Mouse (Mus musculus): ENCODE data around the gene Synj2. TPM values are rescaled to one million over a fixed set of nuclear protein-coding genes. Genes with fewer than 3 reads are reported as not detected.

Gene Synj2
- polyA plus RNA-seq, 1 experiment, result 1.8 TPM

- no peaks in the 10 kb centered on the region for H3K27me3 ChIP-seq (replicated peaks; ENCODE audit: control insufficient read depth, insufficient read depth, low read length)
- no peak overlapping the region for H3K27ac ChIP-seq (ENCODE audit: insufficient read depth, low read depth, low read length)
- H3K36me3 ChIP-seq (ENCODE audit: control insufficient read depth, insufficient read depth, low read length), result no peaks in the 10 kb centered on the region
- no peak for DNase-seq
- 66% methylated on average over 10 of the region's 10 CpGs for WGBS
- no peaks in the 10 kb centered on the region for H3K4me1 ChIP-seq (ENCODE audit: control insufficient read depth, insufficient read depth, low read length)
- TF ChIP-seq CTCF (conservative IDR thresholded peaks at IDR 0.05; ENCODE audit: insufficient read depth, insufficient read length, low read depth, low read length) (no peak), POLR2A (IDR thresholded peaks at IDR 0.05; ENCODE audit: low read depth, low read length) (no peak)
- no peak overlapping the region for H3K4me3 ChIP-seq (ENCODE audit: insufficient read depth, low read depth, low read length)
Measured at GRCm38 (mm10) chr17:5978505-5979077, 37.5 kb downstream of the Synj2 start.

- 49% methylated on average over 6 of the region's 6 CpGs for WGBS
- Histone ChIP-seq H3K4me1 (ENCODE audit: control insufficient read depth, insufficient read depth, low read length) (no peaks in the 10 kb centered on the region), H3K27ac (ENCODE audit: insufficient read depth, low read depth, low read length) (no peak overlapping the region), H3K4me3 (ENCODE audit: insufficient read depth, low read depth, low read length) (no peak overlapping the region), H3K36me3 (ENCODE audit: control insufficient read depth, insufficient read depth, low read length) (no peaks in the 10 kb centered on the region), H3K27me3 (replicated peaks; ENCODE audit: control insufficient read depth, insufficient read depth, low read length) (no peaks in the 10 kb centered on the region)
- DNase-seq, result peak; percentile 45
- peak; percentile 69 for TF ChIP-seq CTCF (conservative IDR thresholded peaks at IDR 0.05; ENCODE audit: insufficient read depth, insufficient read length, low read depth, low read length)
- no peak for TF ChIP-seq POLR2A (IDR thresholded peaks at IDR 0.05; ENCODE audit: low read depth, low read length)
Measured at GRCm38 (mm10) chr17:5980860-5981259, 39.8 kb downstream of the Synj2 start.

GRCm38 (mm10) chr17:5983150-5983549 lies 42.1 kb downstream of the Synj2 start:
- DNase-seq, result no peak
- Histone ChIP-seq H3K36me3 (ENCODE audit: control insufficient read depth, insufficient read depth, low read length) (no peaks in the 10 kb centered on the region), H3K4me1 (ENCODE audit: control insufficient read depth, insufficient read depth, low read length) (no peaks in the 10 kb centered on the region), H3K4me3 (ENCODE audit: insufficient read depth, low read depth, low read length) (no peak overlapping the region), H3K27me3 (replicated peaks; ENCODE audit: control insufficient read depth, insufficient read depth, low read length) (no peaks in the 10 kb centered on the region), H3K27ac (ENCODE audit: insufficient read depth, low read depth, low read length) (no peak overlapping the region)
- 86% methylated on average over 6 of the region's 6 CpGs for WGBS
- no peak for TF ChIP-seq POLR2A (IDR thresholded peaks at IDR 0.05; ENCODE audit: low read depth, low read length)
- TF ChIP-seq CTCF (conservative IDR thresholded peaks at IDR 0.05; ENCODE audit: insufficient read depth, insufficient read length, low read depth, low read length), result no peak

DNA sequence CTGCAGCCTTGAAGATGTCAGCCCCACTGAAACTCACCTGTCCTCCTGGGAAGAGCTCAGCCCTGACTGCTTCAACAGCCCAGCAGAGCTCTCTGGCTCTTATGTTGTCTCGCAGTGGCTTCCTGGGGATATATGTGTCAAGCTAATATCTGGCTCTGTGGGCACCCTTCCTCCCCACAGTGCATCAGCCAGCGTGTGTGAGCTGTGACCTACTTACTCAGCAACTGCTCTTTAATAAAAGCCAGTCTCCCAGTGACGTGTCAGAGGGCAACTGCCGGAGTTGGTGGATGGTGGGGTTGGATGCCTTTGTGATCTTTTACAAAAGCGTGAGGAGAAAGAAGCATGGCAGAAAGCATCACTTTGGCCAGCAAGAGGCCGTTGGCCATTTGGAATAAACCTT lies 42.8 kb downstream of the Synj2 start:
- H3K27me3 ChIP-seq (replicated peaks; ENCODE audit: control insufficient read depth, insufficient read depth, low read length), result no peaks in the 10 kb centered on the region
- 77% methylated on average over 6 of the region's 6 CpGs for WGBS
- TF ChIP-seq POLR2A (IDR thresholded peaks at IDR 0.05; ENCODE audit: low read depth, low read length) (no peak), CTCF (conservative IDR thresholded peaks at IDR 0.05; ENCODE audit: insufficient read depth, insufficient read length, low read depth, low read length) (no peak)
- no peak for DNase-seq
- H3K4me3 ChIP-seq (ENCODE audit: insufficient read depth, low read depth, low read length), result no peak overlapping the region
- no peak overlapping the region for H3K27ac ChIP-seq (ENCODE audit: insufficient read depth, low read depth, low read length)
- no peaks in the 10 kb centered on the region for H3K36me3 ChIP-seq (ENCODE audit: control insufficient read depth, insufficient read depth, low read length)
- no peaks in the 10 kb centered on the region for H3K4me1 ChIP-seq (ENCODE audit: control insufficient read depth, insufficient read depth, low read length)

GRCm38 (mm10) chr17:5984700-5985231 lies 43.7 kb downstream of the Synj2 start:
- WGBS, result 90% methylated on average over 13 of the region's 13 CpGs
- Histone ChIP-seq H3K36me3 (ENCODE audit: control insufficient read depth, insufficient read depth, low read length) (no peaks in the 10 kb centered on the region), H3K4me3 (ENCODE audit: insufficient read depth, low read depth, low read length) (no peak overlapping the region), H3K27me3 (replicated peaks; ENCODE audit: control insufficient read depth, insufficient read depth, low read length) (no peaks in the 10 kb centered on the region), H3K4me1 (ENCODE audit: control insufficient read depth, insufficient read depth, low read length) (no peaks in the 10 kb centered on the region), H3K27ac (ENCODE audit: insufficient read depth, low read depth, low read length) (no peak overlapping the region)
- TF ChIP-seq POLR2A (IDR thresholded peaks at IDR 0.05; ENCODE audit: low read depth, low read length), result no peak
- no peak for TF ChIP-seq CTCF (conservative IDR thresholded peaks at IDR 0.05; ENCODE audit: insufficient read depth, insufficient read length, low read depth, low read length)
- DNase-seq, result no peak

- no peak for DNase-seq
- no peak for TF ChIP-seq CTCF (conservative IDR thresholded peaks at IDR 0.05; ENCODE audit: insufficient read depth, insufficient read length, low read depth, low read length)
- TF ChIP-seq POLR2A (IDR thresholded peaks at IDR 0.05; ENCODE audit: low read depth, low read length), result no peak
- Histone ChIP-seq H3K27ac (ENCODE audit: insufficient read depth, low read depth, low read length) (no peak overlapping the region), H3K4me3 (ENCODE audit: insufficient read depth, low read depth, low read length) (no peak overlapping the region), H3K27me3 (replicated peaks; ENCODE audit: control insufficient read depth, insufficient read depth, low read length) (no peaks in the 10 kb centered on the region), H3K4me1 (ENCODE audit: control insufficient read depth, insufficient read depth, low read length) (no peaks in the 10 kb centered on the region), H3K36me3 (ENCODE audit: control insufficient read depth, insufficient read depth, low read length) (no peaks in the 10 kb centered on the region)
- WGBS, result 89% methylated on average over 1 of the region's 1 CpGs
Measured at GRCm38 (mm10) chr17:5985271-5985670, 44.2 kb downstream of the Synj2 start.

DNA sequence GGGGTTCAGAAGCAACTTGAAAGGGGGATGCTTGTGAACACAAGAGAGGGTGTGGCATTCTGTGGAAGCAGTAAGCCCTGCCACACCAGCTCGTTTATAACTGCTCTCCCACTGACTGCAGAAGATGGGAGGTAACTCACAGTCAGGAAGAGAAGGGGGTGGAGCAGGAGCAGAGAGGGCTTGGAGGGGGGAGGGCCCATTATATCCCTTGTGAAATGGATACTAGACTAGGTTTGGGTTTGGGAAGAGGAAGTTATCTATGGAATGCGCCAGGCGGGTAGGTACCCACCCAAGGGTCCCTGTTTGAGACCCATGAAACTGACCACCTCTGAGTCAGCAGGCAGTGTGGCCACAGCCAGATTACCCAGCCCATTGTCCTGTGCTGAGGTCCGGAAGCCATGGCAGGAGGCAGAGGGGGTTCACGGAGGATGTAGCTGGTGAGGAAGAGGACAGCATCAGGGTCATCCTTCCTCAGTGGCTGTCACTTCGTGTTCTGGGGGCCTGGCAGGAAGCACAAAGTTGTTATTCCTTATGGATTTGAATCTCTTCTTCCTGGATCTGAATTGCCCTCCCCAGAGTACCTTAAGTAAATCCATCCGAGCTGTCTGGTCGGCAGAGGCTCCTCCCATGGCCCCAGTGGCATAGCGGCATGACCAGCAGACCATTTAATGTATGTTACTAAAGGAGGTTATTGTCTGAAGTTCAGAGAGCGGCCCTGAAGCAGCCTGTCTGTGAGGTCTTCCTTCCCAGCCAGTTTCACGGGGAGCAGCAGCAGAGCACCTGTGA lies 46.4 kb downstream of the Synj2 start:
- Histone ChIP-seq H3K27ac (ENCODE audit: insufficient read depth, low read depth, low read length) (no peak overlapping the region), H3K4me1 (ENCODE audit: control insufficient read depth, insufficient read depth, low read length) (no peaks in the 10 kb centered on the region), H3K36me3 (ENCODE audit: control insufficient read depth, insufficient read depth, low read length) (no peaks in the 10 kb centered on the region), H3K27me3 (replicated peaks; ENCODE audit: control insufficient read depth, insufficient read depth, low read length) (no peaks in the 10 kb centered on the region), H3K4me3 (ENCODE audit: insufficient read depth, low read depth, low read length) (no peak overlapping the region)
- 29% methylated on average over 11 of the region's 11 CpGs for WGBS
- DNase-seq, result no peak
- TF ChIP-seq POLR2A (IDR thresholded peaks at IDR 0.05; ENCODE audit: low read depth, low read length) (no peak), CTCF (conservative IDR thresholded peaks at IDR 0.05; ENCODE audit: insufficient read depth, insufficient read length, low read depth, low read length) (no peak)

Data from kidney, adult 2 months (tissue).